Mouse (Mus musculus): Measurements from ENCODE around the gene Ppp1r16b.

Gene Ppp1r16b

GRCm38 (mm10) chr2:158665098-158665497 lies at the start of gene Ppp1r16b:
TSS of gene Ppp1r16b (plus strand) at chr2:158665398.
- DNase-seq (ENCODE audit: low spot score), result no peak

- DNase-seq (ENCODE audit: low spot score), result no peak
Observed at GRCm38 (mm10) chr2:158615702-158616101, 49.5 kb upstream of the Ppp1r16b start.

- no peak for DNase-seq (ENCODE audit: low spot score)
Observed at GRCm38 (mm10) chr2:158616296-158616695, 48.9 kb upstream of the Ppp1r16b start.

DNA sequence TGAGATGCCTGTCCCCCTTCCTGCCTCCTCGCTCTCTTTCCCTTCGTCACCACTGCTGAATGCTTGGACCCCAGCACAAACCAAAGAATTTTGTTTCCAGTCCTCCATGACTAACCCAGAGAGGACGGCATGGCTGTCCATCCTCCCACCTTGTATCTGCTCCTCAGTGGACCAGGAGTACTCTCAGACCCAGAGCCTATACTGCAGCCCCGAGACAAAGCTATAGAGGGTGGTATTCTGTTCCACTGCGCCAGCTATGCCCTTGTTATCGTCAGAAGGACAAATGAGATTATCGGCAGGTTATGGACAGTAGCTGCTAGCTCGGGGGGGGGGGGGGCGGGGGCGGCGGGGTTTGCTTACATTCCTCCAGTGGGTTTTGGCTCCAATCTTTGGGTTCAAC lies 48.4 kb upstream of the Ppp1r16b start:
- no peak for DNase-seq (ENCODE audit: low spot score)

GRCm38 (mm10) chr2:158624718-158625222 lies 40.4 kb upstream of the Ppp1r16b start, which contains the start of gene Actr5:
TSS of gene Actr5 (plus strand) at chr2:158624888.
- DNase-seq (ENCODE audit: low spot score), result peak; percentile 87

DNA sequence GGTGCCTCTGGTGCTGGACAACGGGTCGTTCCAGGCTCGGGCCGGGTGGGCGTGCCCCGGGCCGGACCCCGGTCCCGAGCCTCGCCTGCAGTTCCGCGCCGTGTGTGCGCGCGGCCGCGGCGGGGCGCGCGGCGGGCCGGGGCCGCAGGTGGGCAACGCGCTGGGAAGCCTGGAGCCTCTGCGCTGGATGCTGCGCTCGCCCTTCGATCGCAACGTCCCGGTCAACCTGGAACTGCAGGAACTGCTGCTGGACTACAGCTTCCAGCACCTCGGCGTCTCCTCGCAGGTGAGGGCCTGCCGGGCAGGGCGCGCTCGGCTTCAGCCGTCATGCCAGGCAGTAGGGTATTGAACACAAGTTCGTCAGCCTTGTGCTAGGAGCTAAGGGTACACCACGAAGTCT lies 40.0 kb upstream of the Ppp1r16b start:
- DNase-seq (ENCODE audit: low spot score), result no peak

DNA sequence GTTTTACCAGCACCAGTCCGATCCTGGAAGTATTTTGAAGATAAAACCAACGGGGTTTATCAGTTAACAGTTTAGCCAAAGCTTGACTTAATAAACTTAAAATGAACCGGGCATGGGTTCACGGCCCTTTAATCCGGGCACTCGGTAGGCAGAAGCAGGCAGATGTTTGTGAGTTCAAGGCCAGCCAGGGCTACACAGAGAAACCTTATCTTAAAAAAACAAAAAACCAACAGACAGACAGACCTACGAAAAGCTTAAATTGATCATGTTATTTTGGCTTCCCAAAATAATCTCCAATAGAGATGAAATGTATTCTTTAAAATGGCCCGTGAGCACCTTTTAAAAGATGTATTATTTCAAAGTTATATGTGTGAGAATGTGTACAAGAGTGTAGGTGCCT lies 39.5 kb upstream of the Ppp1r16b start:
- DNase-seq (ENCODE audit: low spot score), result no peak

GRCm38 (mm10) chr2:158628858-158629257 lies 36.3 kb upstream of the Ppp1r16b start:
- DNase-seq (ENCODE audit: low spot score), result no peak

DNA sequence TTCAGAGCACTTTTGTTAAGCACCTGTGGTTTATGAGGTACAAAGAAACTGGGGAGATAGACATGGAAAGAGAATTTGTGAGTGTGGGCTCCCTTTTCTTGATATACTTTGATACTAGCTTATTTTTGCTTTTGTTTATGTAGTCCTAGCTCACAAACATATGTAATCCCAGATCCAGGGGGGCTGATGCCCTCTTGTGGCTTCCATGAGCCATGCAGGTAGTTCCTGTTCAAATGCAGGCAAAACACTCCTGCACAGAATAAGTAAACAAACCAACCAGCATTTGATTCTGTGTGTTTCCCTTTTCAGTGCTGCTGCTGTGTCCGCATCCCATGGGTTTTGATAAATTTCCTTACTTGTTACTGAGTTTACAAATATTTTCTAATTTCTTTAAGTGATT lies 35.8 kb upstream of the Ppp1r16b start:
- no peak for DNase-seq (ENCODE audit: low spot score)

- no peak for DNase-seq (ENCODE audit: low spot score)
Observed at GRCm38 (mm10) chr2:158631873-158632272, 33.3 kb upstream of the Ppp1r16b start.

- no peak for DNase-seq (ENCODE audit: low spot score)
Observed at GRCm38 (mm10) chr2:158641869-158642268, 23.3 kb upstream of the Ppp1r16b start.

DNA sequence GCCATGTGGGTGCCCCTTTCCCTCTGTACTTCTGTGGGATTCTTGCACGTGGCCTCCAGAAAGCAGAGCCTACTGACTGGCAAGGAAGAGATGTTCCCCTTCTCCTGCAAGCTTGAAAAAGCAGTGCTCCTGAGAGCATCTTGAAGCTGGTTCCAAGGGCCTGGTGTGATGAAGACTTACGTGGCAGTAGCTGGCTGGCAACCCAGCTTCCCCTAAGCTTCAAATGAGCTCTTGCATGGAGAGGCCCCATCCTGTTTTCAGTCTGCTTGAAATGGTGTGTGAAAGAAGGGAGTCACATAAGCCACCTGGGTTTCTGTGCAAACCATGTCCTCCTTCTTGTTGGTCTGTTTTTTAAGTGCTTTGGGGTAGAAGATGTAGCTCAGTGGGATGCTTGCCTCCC lies 22.6 kb upstream of the Ppp1r16b start:
- no peak for DNase-seq (ENCODE audit: low spot score)

- no peak for DNase-seq (ENCODE audit: low spot score)
Observed at GRCm38 (mm10) chr2:158643791-158644190, 21.4 kb upstream of the Ppp1r16b start.

DNA sequence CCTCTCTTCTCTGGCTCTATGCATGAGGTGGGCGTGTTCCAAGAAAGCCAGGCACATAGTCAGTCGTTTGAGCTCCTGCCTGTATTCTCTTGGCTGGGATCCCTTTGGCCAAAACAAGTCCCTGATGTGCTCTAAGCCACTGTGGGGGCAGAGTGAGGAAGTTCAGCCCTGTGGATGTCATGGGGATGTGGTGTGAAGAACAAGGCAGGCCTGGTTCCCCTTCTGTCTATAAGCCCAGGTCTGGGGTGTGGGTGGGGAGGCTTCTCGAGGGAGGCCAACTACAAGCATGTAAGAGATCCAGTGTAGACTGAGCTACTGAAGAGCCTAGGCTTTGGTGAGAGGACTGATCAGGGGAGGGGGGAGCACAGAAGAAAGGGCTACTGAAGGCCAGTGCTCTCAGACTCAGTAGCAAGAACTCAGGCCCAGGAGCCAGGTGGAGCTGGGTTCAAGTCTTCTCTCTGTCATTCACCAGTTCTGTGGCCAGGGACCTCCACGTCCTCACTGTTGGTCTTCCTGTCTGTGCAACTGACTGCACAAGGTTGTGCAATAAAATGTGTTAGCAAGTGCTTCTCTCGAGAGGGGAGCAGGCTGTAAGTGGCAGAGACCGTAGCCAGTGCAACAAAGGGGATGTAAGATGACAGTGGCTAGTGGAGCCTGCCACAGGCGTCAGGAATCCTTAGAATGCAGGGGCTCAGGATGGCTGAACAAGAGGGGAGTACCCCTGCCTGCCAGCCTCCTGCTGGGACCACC lies 13.9 kb upstream of the Ppp1r16b start:
- DNase-seq (ENCODE audit: low spot score), result no peak

DNA sequence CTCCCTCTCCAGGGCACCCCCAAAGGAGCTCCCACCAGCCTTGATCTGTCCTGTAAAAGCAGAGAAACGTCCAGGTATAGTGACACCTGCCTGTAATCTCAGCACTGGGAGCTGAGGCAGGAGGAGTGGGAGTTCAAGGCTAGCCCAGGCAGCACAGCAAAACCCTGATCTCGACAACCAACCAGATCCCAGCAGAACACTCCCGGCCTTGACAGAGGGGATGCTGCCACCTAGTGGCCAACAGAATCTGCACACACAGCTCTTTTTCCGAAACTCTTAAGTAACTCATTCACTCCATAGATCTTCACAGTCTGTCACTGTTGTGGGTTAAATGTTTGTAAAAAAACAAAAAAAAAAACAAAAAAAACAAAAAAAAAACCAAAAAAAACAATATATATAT lies 12.2 kb upstream of the Ppp1r16b start:
- DNase-seq (ENCODE audit: low spot score), result peak; percentile 27

- DNase-seq (ENCODE audit: low spot score), result no peak
Observed at GRCm38 (mm10) chr2:158654717-158655116, 10.5 kb upstream of the Ppp1r16b start.

GRCm38 (mm10) chr2:158655806-158656205 lies 9.4 kb upstream of the Ppp1r16b start:
- DNase-seq (ENCODE audit: low spot score), result no peak

GRCm38 (mm10) chr2:158658822-158659221 lies 6.4 kb upstream of the Ppp1r16b start:
- DNase-seq (ENCODE audit: low spot score), result peak; percentile 34

GRCm38 (mm10) chr2:158659346-158659745 lies 5.9 kb upstream of the Ppp1r16b start:
- DNase-seq (ENCODE audit: low spot score), result peak; percentile 43

DNA sequence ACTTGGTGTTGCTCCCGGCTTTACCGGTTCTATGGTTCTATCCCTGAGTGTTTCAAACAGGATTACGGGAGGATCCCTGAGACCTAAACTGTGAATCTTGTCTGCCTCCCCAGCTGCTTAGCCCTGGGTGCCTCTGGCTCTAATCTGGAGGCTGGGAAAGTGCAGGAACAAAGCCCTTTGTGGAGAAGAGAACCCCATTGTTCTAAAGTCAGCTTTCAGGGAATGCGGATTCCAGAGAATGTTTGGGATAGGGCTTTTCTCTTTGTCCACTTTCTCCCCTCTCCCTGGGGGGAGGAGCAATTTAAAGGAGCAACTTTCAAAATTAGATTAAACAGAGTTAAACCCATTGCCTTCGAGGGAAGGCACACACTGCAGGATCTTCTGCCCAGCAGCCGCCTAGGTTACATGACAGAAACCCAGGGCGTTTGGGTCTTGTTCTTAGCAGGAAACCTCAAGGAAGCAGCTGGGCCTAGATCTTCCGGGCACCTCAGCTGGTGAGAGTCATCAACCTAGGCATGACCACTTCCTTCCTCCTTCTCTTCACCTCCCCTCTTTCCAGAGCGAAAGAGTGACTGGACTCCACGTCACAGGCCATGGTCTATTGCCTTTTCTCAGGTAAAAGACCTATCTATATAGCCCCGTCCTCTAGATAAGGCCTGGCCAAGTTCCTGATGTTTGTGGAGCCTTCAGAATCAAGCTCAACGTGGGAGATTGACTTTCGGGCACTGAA lies 1.0 kb downstream of the Ppp1r16b start:
- no peak for DNase-seq (ENCODE audit: low spot score)

GRCm38 (mm10) chr2:158667022-158667670 lies 1.9 kb downstream of the Ppp1r16b start:
- DNase-seq (ENCODE audit: low spot score), result peak; percentile 37

DNA sequence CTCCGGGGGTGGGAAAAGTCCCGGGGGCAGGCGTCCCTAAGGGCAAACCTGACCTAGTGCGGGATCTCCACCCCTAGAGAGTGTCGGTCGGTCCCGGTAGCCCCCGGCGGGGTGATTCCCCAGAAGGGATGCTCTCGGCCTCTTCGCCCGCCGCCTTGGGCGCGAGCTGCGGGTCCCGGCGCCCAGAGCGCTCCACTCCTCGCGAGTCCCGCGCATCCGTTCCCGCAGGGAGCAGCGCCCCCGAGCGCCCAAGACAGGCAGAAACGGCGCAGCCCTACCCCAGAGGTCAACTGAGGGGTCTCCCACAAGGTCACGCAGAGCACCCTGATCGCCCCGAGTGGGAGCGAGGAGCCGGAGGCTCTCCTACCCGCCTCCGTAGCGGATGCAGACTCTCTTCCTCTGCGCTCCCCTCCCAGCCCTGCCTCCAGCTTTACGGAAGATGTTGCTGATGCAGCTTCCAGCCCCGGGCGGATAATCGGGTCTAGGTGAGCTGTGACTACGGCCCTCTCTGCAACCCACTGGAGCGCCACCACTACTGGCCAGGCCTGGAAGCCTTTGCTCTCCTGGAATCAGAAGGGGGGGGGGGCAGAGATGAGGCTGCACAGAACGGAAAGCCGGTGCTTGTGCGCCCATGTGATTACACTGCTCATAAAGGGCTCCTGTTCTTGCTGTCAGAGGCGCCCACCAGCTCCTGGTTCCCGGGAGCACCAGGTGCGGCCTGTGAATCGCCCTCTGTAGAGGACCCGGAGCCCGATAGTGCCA lies 2.7 kb downstream of the Ppp1r16b start:
- DNase-seq (ENCODE audit: low spot score), result no peak

Measured in ovary, adult 18-20 months (tissue).